Mouse (Mus musculus) G1E (cell line): ENCODE data around the gene H2-Ab1. TPM values are rescaled to one million over a fixed set of nuclear protein-coding genes. Genes with fewer than 3 reads are reported as not detected.
"Not testable (repeated sequence)": the region's sequence is repeated elsewhere in the genome, so short reads cannot be mapped to it uniquely, and the experiment has no call there.

ENCODE experiments used
- ATAC-seq: 2 replicates; pipeline ENCODE4 v1.8.0; 2016; ENCODE audit warnings: mild to moderate bottlenecking; ENCODE audit not compliant: insufficient number of reproducible peaks, poor library complexity, low FRiP score, severe bottlenecking; ENCODE audit errors: extremely low read depth
- DNase-seq: peaks from one replicate; pipeline ENCODE4 v3.0.0; 2012; ENCODE audit warnings: low spot score
- H3K27me3 ChIP-seq: 2 replicates; pipeline ENCODE4 v1.6.1; 2012; ENCODE audit warnings: mild to moderate bottlenecking, low read length, inconsistent platforms; ENCODE audit not compliant: insufficient read depth
- H3K36me3 ChIP-seq: replicated peaks from 2 replicates; pipeline ENCODE3; 2012; ENCODE audit warnings: mild to moderate bottlenecking, inconsistent platforms
- H3K4me1 ChIP-seq: 2 replicates; pipeline ENCODE4 v1.6.1; 2012; ENCODE audit warnings: low read depth, low read length, inconsistent platforms, mixed read lengths; ENCODE audit not compliant: insufficient read depth
- H3K4me3 ChIP-seq: 2 replicates; pipeline ENCODE4 v1.5.1; 2012; ENCODE audit warnings: low read depth, mild to moderate bottlenecking, inconsistent platforms, low read length, moderate library complexity, mixed read lengths
- H3K9me3 ChIP-seq: replicated peaks from 2 replicates; pipeline ENCODE4 v1.6.1; 2012; ENCODE audit warnings: inconsistent platforms
- CTCF ChIP-seq: IDR thresholded peaks from 2 replicates; pipeline ENCODE4 v1.5.1; 2012; ENCODE audit warnings: low read depth, low read length, inconsistent platforms, mixed read lengths
- GATA1 ChIP-seq: IDR thresholded peaks from 2 replicates; pipeline ENCODE4 v1.6.1; 2012; ENCODE audit warnings: borderline replicate concordance, low read length, inconsistent platforms, mixed read lengths
- GATA2 ChIP-seq: IDR thresholded peaks from 2 replicates; pipeline ENCODE4 v1.6.1; 2012; ENCODE audit warnings: low read depth, low read length, inconsistent platforms, borderline replicate concordance
- POLR2AphosphoS5 ChIP-seq: IDR thresholded peaks from 2 replicates; pipeline ENCODE4 v1.6.1; 2012; ENCODE audit warnings: low read depth, low read length, inconsistent platforms; ENCODE audit not compliant: insufficient replicate concordance
- TAL1 ChIP-seq: conservative IDR thresholded peaks from 2 replicates; pipeline ENCODE4 v1.6.1; 2012; ENCODE audit warnings: low read depth, low read length, inconsistent platforms, mixed read lengths
- polyA plus RNA-seq: library from polyadenylated mRNA; stranded (reverse); fragments of >175 nt; gene quantifications from 2 replicates; pipeline ENCODE4 v1.2.3, GENCODE M21; 2012
- total RNA-seq, 2 experiments: library from RNA; stranded (forward) in 1 of 2; stranded (reverse) in 1 of 2; fragments of 200-1000 nt in 1 of 2; fragments of >200 nt in 1 of 2; fragmentation: Nextera tagmentation in 1 of 2; gene quantifications; 2 replicates each; pipeline ENCODE4 v1.2.3; 2014 to 2017

Gene H2-Ab1
- total and polyA plus RNA-seq, 3 experiments: 0.11 to 0.27 TPM; not detected in 1

DNA sequence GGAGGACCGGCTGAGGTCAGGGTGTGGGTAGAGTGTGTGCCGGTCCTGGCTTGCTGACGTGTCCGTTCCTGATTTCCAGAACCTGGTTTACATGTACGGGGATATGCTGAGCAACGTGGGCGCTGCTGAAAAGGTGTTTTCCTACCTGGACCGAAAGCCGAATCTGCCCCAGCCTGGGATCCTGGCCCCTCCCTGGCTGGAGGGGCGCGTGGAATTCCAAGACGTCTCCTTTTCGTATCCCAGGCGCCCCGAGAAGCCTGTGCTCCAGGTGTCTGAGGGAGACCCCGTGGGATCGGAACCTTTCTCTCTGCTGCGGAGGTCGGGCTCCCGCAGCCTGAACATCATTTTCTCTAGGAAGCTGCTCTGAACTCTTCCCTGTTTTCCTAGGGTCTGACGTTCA, 43.6 kb upstream of the H2-Ab1 start:
- H3K9me3 ChIP-seq: peaks cover 7% of the 10 kb centered on the region
- DNase-seq (no peak), ATAC-seq (no peak)
- TF ChIP-seq GATA2 (no peak), CTCF (no peak)
- H3K27me3 ChIP-seq: no peaks in the 10 kb centered on the region
- H3K36me3 ChIP-seq: peaks cover 82% of the 10 kb centered on the region
- H3K4me1 ChIP-seq: peaks cover 54% of the 10 kb centered on the region
- H3K4me3 ChIP-seq: no peak overlapping the region

GRCm38 (mm10) chr17:34215176-34215575, 42.3 kb upstream of the H2-Ab1 start:
- no peak for ATAC-seq
- no peak for TF ChIP-seq TAL1
- TF ChIP-seq GATA2: no peak
- no peak for TF ChIP-seq GATA1
- TF ChIP-seq CTCF: no peak
- no peak for TF ChIP-seq POLR2AphosphoS5
- no peak for DNase-seq
- Histone ChIP-seq H3K4me1 (peaks cover 42% of the 10 kb centered on the region), H3K36me3 (peaks cover 71% of the 10 kb centered on the region), H3K27me3 (no peaks in the 10 kb centered on the region), H3K9me3 (peaks cover 6% of the 10 kb centered on the region; the same call in 1 of the 2 replicates), H3K4me3 (no peak overlapping the region)

GRCm38 (mm10) chr17:34217216-34217928, 40.1 kb upstream of the H2-Ab1 start:
- no peaks in the 10 kb centered on the region for H3K27me3 ChIP-seq
- TF ChIP-seq POLR2AphosphoS5 (no peak), TAL1 (no peak), GATA2 (no peak)
- DNase-seq (no peak), ATAC-seq (no peak)
- peaks cover 59% of the 10 kb centered on the region for H3K36me3 ChIP-seq
- H3K9me3 ChIP-seq: peaks cover 6% of the 10 kb centered on the region; the same call in 1 of the 2 replicates
- no peak overlapping the region for H3K4me3 ChIP-seq
- H3K4me1 ChIP-seq: peaks cover 22% of the 10 kb centered on the region

- TF ChIP-seq GATA2: no peak
- TF ChIP-seq CTCF: no peak
- TF ChIP-seq POLR2AphosphoS5: no peak
- TF ChIP-seq GATA1: no peak
- no peak for TF ChIP-seq TAL1
- H3K4me3 ChIP-seq: no peak overlapping the region
- ATAC-seq (no peak), DNase-seq (no peak)
- no peaks in the 10 kb centered on the region for H3K27me3 ChIP-seq
- peaks cover 54% of the 10 kb centered on the region for H3K36me3 ChIP-seq
- peaks cover 6% of the 10 kb centered on the region; the same call in 1 of the 2 replicates for H3K9me3 ChIP-seq
- peaks cover 22% of the 10 kb centered on the region for H3K4me1 ChIP-seq
Measured at GRCm38 (mm10) chr17:34217986-34218385, 39.5 kb upstream of the H2-Ab1 start.

GRCm38 (mm10) chr17:34218675-34219074, 38.8 kb upstream of the H2-Ab1 start:
- no peak for ATAC-seq
- peaks cover 6% of the 10 kb centered on the region; the same call in 1 of the 2 replicates for H3K9me3 ChIP-seq
- peaks cover 21% of the 10 kb centered on the region for H3K4me1 ChIP-seq
- H3K36me3 ChIP-seq: peaks cover 48% of the 10 kb centered on the region
- peak; percentile 26 for DNase-seq
- H3K4me3 ChIP-seq: no peak overlapping the region; the same call in 1 of the 2 replicates
- H3K27me3 ChIP-seq: no peaks in the 10 kb centered on the region
- TF ChIP-seq CTCF (no peak), GATA1 (no peak), TAL1 (no peak), GATA2 (no peak), POLR2AphosphoS5 (no peak)

- H3K9me3 ChIP-seq, ATAC-seq, H3K4me3 ChIP-seq, H3K27me3 ChIP-seq, DNase-seq: not testable (repeated sequence)
- Histone ChIP-seq H3K4me1 (peaks cover 18% of the 10 kb centered on the region), H3K36me3 (peaks cover 44% of the 10 kb centered on the region)
Measured at GRCm38 (mm10) chr17:34219096-34219495, 38.4 kb upstream of the H2-Ab1 start.

DNA sequence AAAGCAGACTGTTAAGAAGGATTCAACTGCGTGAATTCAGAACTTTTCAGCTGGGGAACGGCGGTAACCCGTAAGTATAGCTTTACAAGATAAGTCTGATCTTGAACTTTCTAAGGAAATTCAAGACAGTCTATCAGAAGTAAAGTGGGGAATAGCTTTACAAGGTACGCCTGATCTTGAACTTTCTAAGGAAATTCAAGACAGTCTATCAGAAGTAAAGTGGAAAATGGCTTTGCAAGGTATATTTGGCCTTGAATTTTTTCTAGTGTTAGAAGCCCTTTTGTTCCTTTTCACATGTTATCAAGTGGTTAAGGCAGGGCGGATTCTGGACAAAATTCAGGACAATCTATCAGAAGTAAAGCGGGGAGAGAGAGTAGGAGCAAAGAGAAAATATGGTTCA, 37.7 kb upstream of the H2-Ab1 start:
- H3K4me3 ChIP-seq, H3K27me3 ChIP-seq, DNase-seq, ATAC-seq, H3K9me3 ChIP-seq: not testable (repeated sequence)
- Histone ChIP-seq H3K4me1 (peaks cover 12% of the 10 kb centered on the region), H3K36me3 (peaks cover 37% of the 10 kb centered on the region)

DNA sequence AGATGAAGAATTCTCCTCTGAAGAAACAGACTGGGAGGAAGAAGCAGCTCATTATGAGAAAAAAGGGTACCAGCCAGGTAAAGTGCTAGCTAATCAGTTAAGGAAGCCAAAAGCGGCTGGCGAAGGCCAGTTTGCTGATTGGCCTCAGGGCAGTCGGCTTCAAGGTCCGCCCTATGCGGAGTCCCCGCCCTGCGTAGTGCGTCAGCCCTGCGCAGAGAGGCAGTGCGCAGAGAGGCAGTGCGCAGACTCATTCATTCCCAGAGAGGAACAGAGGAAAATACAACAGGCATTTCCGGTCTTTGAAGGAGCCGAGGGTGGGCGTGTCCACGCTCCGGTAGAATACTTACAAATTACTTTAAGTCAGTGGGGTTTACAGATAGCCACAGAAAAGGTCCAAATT, 37.1 kb upstream of the H2-Ab1 start:
- Histone ChIP-seq H3K4me1 (peaks cover 12% of the 10 kb centered on the region), H3K36me3 (peaks cover 31% of the 10 kb centered on the region), H3K9me3 (peaks cover 13% of the 10 kb centered on the region)
- H3K4me3 ChIP-seq, DNase-seq, H3K27me3 ChIP-seq, ATAC-seq: not testable (repeated sequence)
